Mouse (Mus musculus): ENCODE results near the gene Lclat1. TPM values are rescaled to one million over a fixed set of nuclear protein-coding genes. Genes with fewer than 3 reads are reported as not detected.
A peak's percentile ranks its signal among the peaks of the same experiment; 100 is the strongest.

Gene Lclat1
- polyA plus RNA-seq, 1 experiment from 2014 or later, result 54.6 TPM

GRCm38 (mm10) chr17:73161795-73162194 is 54.0 kb downstream of the Lclat1 start:
- Histone ChIP-seq H3K27me3 (ENCODE audit: control insufficient read depth, insufficient read depth, low read length) (no peaks in the 10 kb centered on the region), H3K9me3 (ENCODE audit: control insufficient read depth, low read length) (no peaks in the 10 kb centered on the region), H3K4me1 (ENCODE audit: control insufficient read depth in 2 of 2, insufficient read depth in 2 of 2, low read length in 2 of 2) (peaks cover 4 to 25% of the 10 kb centered on the region in 2 experiments; a peak in 2 of 4 replicates), H3K9ac (ENCODE audit: low read length) (no peak overlapping the region), H3K4me3 (ENCODE audit: control insufficient read depth in 1 of 2, insufficient read depth in 1 of 2, low read depth in 1 of 2, low read length in 2 of 2) (no peak overlapping the region), H3K4me2 (ENCODE audit: low read length) (no peak overlapping the region), H3K27ac (replicated peaks in 1 of 2; ENCODE audit: control insufficient read depth in 1 of 2, insufficient read depth in 1 of 2, low read depth in 2 of 2, low read length in 2 of 2) (no peak overlapping the region), H3K36me3 (ENCODE audit: control insufficient read depth, insufficient read depth, low read length) (peaks cover 18% of the 10 kb centered on the region)
- 80% methylated on average over 6 of the region's 6 CpGs for WGBS
- ATAC-seq (ENCODE audit: insufficient number of reproducible peaks, insufficient read depth, low FRiP score, low read depth), result no peak

DNA sequence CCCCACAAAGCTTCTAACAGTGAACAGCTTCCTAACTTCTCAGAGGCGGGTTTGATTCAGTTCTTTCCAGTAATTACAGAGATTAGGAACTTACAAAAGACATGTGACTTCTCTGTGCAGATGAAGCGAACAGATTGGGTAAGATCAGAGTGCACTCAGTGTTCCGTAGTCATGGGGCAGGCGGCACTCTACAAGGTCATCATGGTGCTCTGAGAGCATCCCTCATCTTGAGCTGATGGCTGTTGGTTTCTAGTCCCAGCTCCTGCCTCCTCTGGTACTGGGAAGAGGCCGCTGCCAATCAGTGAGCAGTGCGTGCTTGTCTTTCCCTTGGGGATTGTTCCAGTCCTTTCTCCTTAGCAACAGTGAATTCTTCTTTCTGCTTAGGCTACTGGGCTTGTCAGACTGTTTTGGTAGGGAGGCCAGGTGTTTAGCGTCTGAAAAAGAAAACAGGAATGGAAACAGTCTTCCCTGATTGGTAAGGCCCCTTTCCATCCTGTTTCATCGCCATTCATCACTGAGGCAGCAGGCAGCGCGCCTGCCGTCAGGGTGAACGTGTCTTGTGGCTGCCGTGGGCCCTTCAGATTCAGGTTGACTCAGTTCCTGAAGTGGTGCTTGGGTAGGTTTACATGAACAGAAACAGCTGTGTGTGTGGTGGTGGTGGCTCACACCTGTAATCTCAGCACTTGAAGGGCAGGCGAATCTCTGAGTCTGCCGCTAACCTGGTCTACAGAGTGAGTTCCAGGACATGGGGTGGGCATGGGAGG is 54.8 kb downstream of the Lclat1 start:
- Histone ChIP-seq H3K27ac (replicated peaks in 1 of 2; ENCODE audit: control insufficient read depth in 1 of 2, insufficient read depth in 1 of 2, low read depth in 2 of 2, low read length in 2 of 2) (peak overlapping the region in 1 of 2 experiments; percentile 0; a peak in 1 of 4 replicates), H3K4me2 (ENCODE audit: low read length) (no peak overlapping the region), H3K27me3 (ENCODE audit: control insufficient read depth, insufficient read depth, low read length) (no peaks in the 10 kb centered on the region), H3K4me1 (ENCODE audit: control insufficient read depth in 2 of 2, insufficient read depth in 2 of 2, low read length in 2 of 2) (peaks cover 4 to 20% of the 10 kb centered on the region in 2 experiments; a peak in 2 of 4 replicates), H3K36me3 (ENCODE audit: control insufficient read depth, insufficient read depth, low read length) (peaks cover 18% of the 10 kb centered on the region), H3K4me3 (ENCODE audit: control insufficient read depth in 1 of 2, insufficient read depth in 1 of 2, low read depth in 1 of 2, low read length in 2 of 2) (no peak overlapping the region), H3K9ac (ENCODE audit: low read length) (no peak overlapping the region), H3K9me3 (ENCODE audit: control insufficient read depth, low read length) (no peaks in the 10 kb centered on the region)
- 74% methylated on average over 15 of the region's 15 CpGs for WGBS
- ATAC-seq (ENCODE audit: insufficient number of reproducible peaks, insufficient read depth, low FRiP score, low read depth), result no peak

DNA sequence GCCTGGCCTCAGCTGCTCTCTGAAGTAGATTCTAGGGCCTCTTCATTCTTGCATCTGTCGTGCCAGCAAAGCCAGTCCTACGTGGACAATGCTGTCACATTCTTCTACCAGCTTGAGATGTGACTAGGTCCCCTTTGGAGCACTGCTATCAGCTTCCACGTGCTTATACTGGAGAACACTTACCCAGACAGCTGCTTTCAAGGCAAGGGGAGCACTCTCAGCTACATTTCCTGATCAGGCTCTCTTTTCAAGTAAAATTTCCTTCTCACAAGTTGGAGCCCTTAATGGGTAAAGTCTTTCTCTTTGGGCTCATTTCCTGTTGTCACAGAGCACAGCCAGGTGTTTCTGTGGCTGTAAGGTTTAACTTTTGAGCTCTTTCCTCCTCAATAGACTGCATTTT is 55.8 kb downstream of the Lclat1 start:
- Histone ChIP-seq H3K9ac (ENCODE audit: low read length) (no peak overlapping the region; the same call in 1 of the 2 replicates), H3K4me3 (ENCODE audit: control insufficient read depth in 1 of 2, insufficient read depth in 1 of 2, low read depth in 1 of 2, low read length in 2 of 2) (no peak overlapping the region), H3K9me3 (ENCODE audit: control insufficient read depth, low read length) (no peaks in the 10 kb centered on the region), H3K27ac (replicated peaks in 1 of 2; ENCODE audit: control insufficient read depth in 1 of 2, insufficient read depth in 1 of 2, low read depth in 2 of 2, low read length in 2 of 2) (peak overlapping the region in 1 of 2 experiments; percentile 21; a peak in 1 of 4 replicates), H3K4me1 (ENCODE audit: control insufficient read depth in 2 of 2, insufficient read depth in 2 of 2, low read length in 2 of 2) (peaks cover 4 to 20% of the 10 kb centered on the region in 2 experiments; a peak in 2 of 4 replicates), H3K4me2 (ENCODE audit: low read length) (no peak overlapping the region), H3K36me3 (ENCODE audit: control insufficient read depth, insufficient read depth, low read length) (peaks cover 18% of the 10 kb centered on the region), H3K27me3 (ENCODE audit: control insufficient read depth, insufficient read depth, low read length) (no peaks in the 10 kb centered on the region)
- WGBS, result 13% methylated on average over 3 of the region's 3 CpGs
- no peak for ATAC-seq (ENCODE audit: insufficient number of reproducible peaks, insufficient read depth, low FRiP score, low read depth)

DNA sequence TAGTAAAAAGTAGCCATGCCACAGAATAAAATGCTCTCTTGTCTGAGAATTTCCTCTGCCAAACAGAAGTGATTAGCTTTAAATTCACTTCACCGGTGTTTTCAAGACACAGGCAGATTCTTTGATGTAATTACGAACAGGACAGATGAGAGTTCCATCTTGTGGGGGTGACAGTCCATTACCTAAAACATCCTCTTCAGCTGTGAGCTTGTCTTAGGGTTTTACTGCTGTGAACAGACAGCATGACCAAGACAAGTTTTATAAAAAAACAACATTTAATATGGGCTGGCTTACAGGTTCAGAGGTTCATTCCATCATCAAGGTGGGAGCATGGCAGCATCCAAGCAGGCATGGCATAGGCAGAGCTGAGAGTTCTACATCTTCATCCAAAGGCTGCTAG is 56.3 kb downstream of the Lclat1 start:
- ATAC-seq (ENCODE audit: insufficient number of reproducible peaks, insufficient read depth, low FRiP score, low read depth), result no peak
- Histone ChIP-seq H3K4me1 (ENCODE audit: control insufficient read depth in 2 of 2, insufficient read depth in 2 of 2, low read length in 2 of 2) (peaks cover 4 to 20% of the 10 kb centered on the region in 2 experiments; a peak in 2 of 4 replicates), H3K27ac (replicated peaks in 1 of 2; ENCODE audit: control insufficient read depth in 1 of 2, insufficient read depth in 1 of 2, low read depth in 2 of 2, low read length in 2 of 2) (peak overlapping the region in 1 of 2 experiments; percentile 21; a peak in 1 of 4 replicates), H3K4me3 (ENCODE audit: control insufficient read depth in 1 of 2, insufficient read depth in 1 of 2, low read depth in 1 of 2, low read length in 2 of 2) (no peak overlapping the region), H3K4me2 (ENCODE audit: low read length) (no peak overlapping the region), H3K9ac (ENCODE audit: low read length) (no peak overlapping the region), H3K27me3 (ENCODE audit: control insufficient read depth, insufficient read depth, low read length) (no peaks in the 10 kb centered on the region), H3K36me3 (ENCODE audit: control insufficient read depth, insufficient read depth, low read length) (peaks cover 18% of the 10 kb centered on the region), H3K9me3 (ENCODE audit: control insufficient read depth, low read length) (no peaks in the 10 kb centered on the region)
- 85% methylated on average over 2 of the region's 2 CpGs for WGBS

GRCm38 (mm10) chr17:73169461-73169860 is 61.7 kb downstream of the Lclat1 start:
- Histone ChIP-seq H3K4me3 (ENCODE audit: control insufficient read depth in 1 of 2, insufficient read depth in 1 of 2, low read depth in 1 of 2, low read length in 2 of 2) (no peak overlapping the region), H3K36me3 (ENCODE audit: control insufficient read depth, insufficient read depth, low read length) (peaks cover 27% of the 10 kb centered on the region), H3K4me1 (ENCODE audit: control insufficient read depth in 2 of 2, insufficient read depth in 2 of 2, low read length in 2 of 2) (peaks cover 5 to 9% of the 10 kb centered on the region in 2 experiments; a peak in 3 of 4 replicates), H3K4me2 (ENCODE audit: low read length) (no peak overlapping the region), H3K27me3 (ENCODE audit: control insufficient read depth, insufficient read depth, low read length) (no peaks in the 10 kb centered on the region), H3K9ac (ENCODE audit: low read length) (no peak overlapping the region), H3K27ac (replicated peaks in 1 of 2; ENCODE audit: control insufficient read depth in 1 of 2, insufficient read depth in 1 of 2, low read depth in 2 of 2, low read length in 2 of 2) (no peak overlapping the region), H3K9me3 (ENCODE audit: control insufficient read depth, low read length) (no peaks in the 10 kb centered on the region)
- 90% methylated on average over 7 of the region's 7 CpGs for WGBS
- no peak for ATAC-seq (ENCODE audit: insufficient number of reproducible peaks, insufficient read depth, low FRiP score, low read depth)

DNA sequence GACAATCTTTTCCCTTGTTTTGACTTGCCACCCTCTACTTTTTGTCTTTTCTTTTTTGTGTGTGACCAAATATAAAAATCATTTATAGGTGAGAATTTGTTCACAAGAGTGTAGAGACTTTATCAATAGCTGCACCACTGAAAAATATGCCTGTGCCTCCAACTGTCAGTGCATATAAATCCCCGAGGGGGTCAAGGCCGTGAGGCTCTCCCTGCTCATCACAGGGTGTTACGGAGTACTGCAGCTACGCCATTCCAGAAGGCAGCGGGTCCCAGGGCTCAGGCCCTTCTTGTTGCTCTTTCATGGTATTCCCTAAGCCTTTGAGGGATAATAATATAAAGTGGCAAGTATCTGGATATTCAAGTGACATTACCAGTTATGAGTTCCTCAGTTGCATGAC is 62.4 kb downstream of the Lclat1 start:
- Histone ChIP-seq H3K4me3 (ENCODE audit: control insufficient read depth in 1 of 2, insufficient read depth in 1 of 2, low read depth in 1 of 2, low read length in 2 of 2) (no peak overlapping the region), H3K36me3 (ENCODE audit: control insufficient read depth, insufficient read depth, low read length) (peaks cover 20% of the 10 kb centered on the region), H3K27ac (replicated peaks in 1 of 2; ENCODE audit: control insufficient read depth in 1 of 2, insufficient read depth in 1 of 2, low read depth in 2 of 2, low read length in 2 of 2) (no peak overlapping the region), H3K4me1 (ENCODE audit: control insufficient read depth in 2 of 2, insufficient read depth in 2 of 2, low read length in 2 of 2) (peaks cover 10 to 14% of the 10 kb centered on the region in 2 experiments; a peak in 3 of 4 replicates), H3K9ac (ENCODE audit: low read length) (no peak overlapping the region), H3K9me3 (ENCODE audit: control insufficient read depth, low read length) (no peaks in the 10 kb centered on the region), H3K4me2 (ENCODE audit: low read length) (no peak overlapping the region), H3K27me3 (ENCODE audit: control insufficient read depth, insufficient read depth, low read length) (no peaks in the 10 kb centered on the region)
- ATAC-seq (ENCODE audit: insufficient number of reproducible peaks, insufficient read depth, low FRiP score, low read depth), result no peak
- 85% methylated on average over 5 of the region's 5 CpGs for WGBS

DNA sequence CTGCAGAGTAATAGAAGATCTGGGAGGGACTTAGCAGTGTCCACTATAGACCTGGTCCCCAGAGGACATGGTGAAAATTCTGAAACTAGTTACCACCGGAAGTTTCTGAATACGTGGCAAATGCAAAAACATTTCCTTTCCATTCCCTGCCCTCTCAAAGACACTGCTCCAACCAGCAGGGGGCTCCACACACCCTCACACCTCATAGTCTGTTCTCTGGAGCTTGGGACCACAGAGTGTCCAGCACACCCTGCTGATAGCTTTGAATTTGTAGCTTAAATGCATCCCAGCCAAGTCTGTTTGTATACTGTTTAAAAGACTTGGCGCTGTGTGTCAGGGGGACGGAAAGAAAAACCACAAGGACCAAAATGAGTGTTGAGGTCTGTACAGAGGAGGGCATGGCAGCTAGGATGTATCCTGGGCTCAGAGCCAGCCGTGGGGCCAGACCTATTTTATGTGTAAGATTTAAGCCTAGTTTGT is 66.3 kb downstream of the Lclat1 start:
- H3K4me1 ChIP-seq (ENCODE audit: control insufficient read depth in 2 of 2, insufficient read depth in 2 of 2, low read length in 2 of 2), result peaks cover 15 to 31% of the 10 kb centered on the region in 2 experiments; a peak in 3 of 4 replicates
- H3K27me3 ChIP-seq (ENCODE audit: control insufficient read depth, insufficient read depth, low read length), result no peaks in the 10 kb centered on the region
- H3K4me3 ChIP-seq (ENCODE audit: control insufficient read depth in 1 of 2, insufficient read depth in 1 of 2, low read depth in 1 of 2, low read length in 2 of 2), result no peak overlapping the region
- no peak overlapping the region for H3K4me2 ChIP-seq (ENCODE audit: low read length)
- no peaks in the 10 kb centered on the region for H3K9me3 ChIP-seq (ENCODE audit: control insufficient read depth, low read length)
- H3K36me3 ChIP-seq (ENCODE audit: control insufficient read depth, insufficient read depth, low read length), result peaks cover 16% of the 10 kb centered on the region
- ATAC-seq (ENCODE audit: insufficient number of reproducible peaks, insufficient read depth, low FRiP score, low read depth), result peak; percentile 50; the same call in 1 of the 2 replicates
- 0 out of 2 replicates have a peak overlapping the region, but pooled peaks have one; percentile 3 for H3K9ac ChIP-seq (ENCODE audit: low read length)
- 44% methylated on average over 5 of the region's 5 CpGs for WGBS
- H3K27ac ChIP-seq (replicated peaks in 1 of 2; ENCODE audit: control insufficient read depth in 1 of 2, insufficient read depth in 1 of 2, low read depth in 2 of 2, low read length in 2 of 2), result peak overlapping the region; percentile 30 to 66

Measured in heart, embryonic 14.5 days (tissue).